Mouse (Mus musculus) Muller cell, postnatal 12 days (primary cell): ENCODE data around the gene Myo10.

Source experiments
- DNase-seq: peaks from one replicate; pipeline ENCODE4 v3.0.0-alpha.2; 2015; ENCODE audit errors: inconsistent ontology term

The Myo10 gene

DNA sequence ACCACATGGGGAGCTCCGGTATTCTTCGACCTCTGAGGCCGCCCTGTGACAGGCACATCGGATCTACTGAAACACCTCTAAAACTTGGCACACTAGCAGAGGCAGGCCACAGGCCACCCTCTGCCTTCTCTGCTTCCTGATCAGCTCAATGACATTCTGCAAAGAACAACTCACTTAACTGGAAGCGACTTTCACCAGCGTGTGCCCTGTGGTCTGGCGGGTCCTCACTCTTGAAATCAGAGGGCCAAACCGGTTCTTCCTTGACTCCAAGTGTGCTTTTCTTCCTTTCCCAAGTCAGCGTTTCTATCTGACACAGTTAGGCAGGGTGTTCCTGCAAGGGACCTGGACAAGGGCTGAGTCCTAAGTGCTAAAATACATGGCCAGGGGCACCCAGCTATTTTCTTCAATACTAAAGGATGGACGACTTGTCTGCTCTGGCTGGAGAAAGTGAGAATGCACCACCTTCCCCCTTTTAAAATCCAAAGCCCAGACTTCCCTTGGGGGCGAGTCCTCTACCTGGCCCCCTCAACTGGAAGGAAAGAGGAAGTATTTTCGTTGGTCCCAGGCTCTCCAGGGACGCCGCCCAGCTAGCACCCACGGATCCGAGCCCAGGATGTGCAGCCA lies 220.2 kb downstream of the Myo10 start:
- no peak for DNase-seq

DNA sequence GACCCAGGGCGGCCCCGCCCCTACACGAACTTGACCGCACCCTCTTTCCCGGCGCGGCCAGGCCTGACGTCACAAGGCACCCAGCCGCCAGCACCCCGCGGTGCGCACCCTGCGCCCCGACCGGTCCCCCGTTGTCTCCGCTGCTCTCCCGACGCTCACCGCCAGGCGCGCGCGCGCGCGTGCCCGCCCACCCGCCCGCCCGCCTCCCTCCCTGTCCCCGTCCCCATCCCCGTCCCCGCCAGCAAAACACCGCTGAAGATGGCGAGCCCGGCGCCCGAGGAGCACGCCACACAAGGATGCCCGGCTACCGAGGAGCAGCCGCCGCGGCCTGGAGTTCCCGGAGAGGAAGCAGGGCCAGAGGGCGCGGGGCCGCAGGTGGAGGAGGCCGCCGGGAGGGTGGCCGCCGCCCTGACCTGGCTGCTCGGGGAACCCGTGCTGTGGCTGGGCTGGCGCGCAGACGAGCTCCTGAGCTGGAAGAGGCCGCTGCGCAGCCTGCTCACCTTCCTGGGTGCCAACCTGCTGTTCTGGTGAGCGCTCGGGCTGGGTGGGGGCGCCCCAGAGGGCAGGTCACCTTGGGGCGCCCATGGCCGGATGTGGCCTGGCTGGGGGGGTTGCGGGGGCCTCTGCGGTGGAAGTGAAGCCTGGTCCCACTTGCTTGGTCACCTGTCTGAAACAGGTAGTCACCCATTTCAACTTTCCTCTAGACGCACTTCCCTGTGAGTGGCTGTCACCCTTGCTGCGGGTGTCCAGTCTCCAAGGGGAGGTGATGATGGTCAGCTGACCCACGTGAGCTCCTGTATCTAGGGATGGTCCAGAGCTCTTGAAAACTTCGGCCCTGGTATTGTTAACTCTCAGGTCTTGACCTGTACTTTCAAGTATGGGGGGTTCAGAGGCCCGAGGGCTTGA lies 221.0 kb downstream of the Myo10 start, which contains the start of gene Retreg1:
Gene Retreg1, plus strand, starts transcription at position 95 of the 906 bp plus-strand sequence.
- DNase-seq = peak; percentile 70

DNA sequence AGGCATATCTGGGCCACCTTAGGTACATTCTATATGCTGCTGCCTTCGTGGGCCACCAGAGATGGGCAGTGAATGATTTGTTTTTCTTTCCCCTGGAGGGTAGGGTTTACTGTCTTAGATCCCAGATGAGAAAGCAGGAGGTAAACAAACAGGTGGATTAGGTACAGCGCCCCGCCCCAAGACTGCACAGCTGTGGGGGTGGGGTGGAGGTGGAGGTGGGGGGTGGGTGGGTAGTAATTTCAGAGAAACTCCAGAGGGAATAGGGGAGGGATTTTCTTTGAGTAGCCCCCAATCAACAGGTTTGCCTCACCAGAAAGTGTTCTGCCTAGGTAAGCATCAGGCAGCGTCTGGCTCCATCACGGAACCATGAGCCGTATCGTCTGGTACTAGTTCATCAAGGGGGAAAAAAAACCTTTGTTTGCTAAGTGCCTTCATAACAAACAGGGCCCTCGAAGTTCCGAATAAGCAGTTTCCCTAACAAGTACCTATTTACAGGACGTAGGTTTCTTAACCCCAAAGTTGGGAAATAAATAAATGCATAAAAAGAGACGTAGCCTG lies 221.8 kb downstream of the Myo10 start:
- DNase-seq = no peak

DNA sequence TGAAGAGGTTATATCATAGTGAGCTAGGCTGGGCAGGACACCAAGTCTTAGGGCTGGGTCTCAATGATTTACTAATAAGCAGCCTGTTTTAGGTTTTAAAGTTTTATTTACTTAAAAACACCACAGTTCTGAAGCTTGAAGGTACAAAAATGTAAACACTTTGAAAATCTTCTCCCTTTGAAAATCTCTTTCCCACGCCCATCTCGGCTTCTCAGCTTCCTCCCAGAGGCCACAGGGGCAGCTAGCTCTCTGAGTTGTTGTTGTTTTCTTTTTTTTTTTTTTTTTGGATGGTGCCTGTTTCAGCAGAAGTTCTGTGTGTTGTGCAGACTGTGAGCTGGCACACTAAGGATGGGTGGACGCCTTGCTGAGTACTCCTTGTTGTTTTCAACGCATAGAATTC lies 222.4 kb downstream of the Myo10 start:
- DNase-seq = no peak

DNA sequence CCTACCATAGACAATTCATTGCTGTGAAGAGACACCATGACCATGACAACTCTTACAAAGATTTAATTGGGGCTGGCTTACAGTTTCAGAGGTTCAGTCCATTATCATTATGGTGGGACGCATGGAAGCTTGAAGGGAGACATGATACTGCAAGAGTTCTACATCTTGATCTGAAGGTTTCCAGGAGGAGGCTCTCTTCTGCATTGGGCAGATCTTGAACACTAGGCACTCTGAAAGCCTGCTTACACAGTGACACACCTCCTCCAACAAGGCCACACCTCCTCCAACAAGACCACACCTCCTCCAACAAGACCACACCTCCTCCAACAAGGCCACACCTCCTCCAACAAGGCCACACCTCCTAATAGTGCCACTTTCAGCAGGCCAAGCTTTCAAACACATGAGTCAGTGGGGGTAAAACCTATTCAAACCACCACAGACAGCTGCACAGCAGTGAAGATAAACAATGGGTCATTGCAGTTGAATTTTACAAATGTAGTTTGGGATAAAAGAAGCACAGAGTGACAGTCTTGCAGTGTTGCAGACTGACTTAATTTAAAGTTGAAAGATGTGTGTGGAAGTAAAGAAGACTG lies 225.3 kb downstream of the Myo10 start:
- DNase-seq = peak; percentile 24

DNA sequence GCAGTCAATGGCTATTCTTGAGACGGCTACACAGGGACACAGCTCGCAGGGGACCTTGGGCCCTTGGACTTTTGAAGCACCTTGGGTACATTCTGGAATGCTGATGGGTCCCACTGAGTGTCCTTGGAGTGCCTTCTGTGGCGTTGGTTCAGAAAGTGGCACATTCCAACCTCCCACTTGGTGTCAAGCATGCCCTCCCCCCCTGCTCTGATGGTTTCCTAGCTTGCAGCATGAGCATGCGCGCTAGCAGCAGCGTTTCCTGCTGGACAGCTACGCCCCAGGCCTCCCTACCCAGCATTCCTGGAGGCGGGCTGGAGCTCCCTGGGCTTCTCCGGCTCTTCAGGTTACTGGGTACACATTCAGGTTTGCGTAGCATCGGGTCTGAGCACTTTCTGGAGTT lies 228.2 kb downstream of the Myo10 start:
- no peak for DNase-seq

DNA sequence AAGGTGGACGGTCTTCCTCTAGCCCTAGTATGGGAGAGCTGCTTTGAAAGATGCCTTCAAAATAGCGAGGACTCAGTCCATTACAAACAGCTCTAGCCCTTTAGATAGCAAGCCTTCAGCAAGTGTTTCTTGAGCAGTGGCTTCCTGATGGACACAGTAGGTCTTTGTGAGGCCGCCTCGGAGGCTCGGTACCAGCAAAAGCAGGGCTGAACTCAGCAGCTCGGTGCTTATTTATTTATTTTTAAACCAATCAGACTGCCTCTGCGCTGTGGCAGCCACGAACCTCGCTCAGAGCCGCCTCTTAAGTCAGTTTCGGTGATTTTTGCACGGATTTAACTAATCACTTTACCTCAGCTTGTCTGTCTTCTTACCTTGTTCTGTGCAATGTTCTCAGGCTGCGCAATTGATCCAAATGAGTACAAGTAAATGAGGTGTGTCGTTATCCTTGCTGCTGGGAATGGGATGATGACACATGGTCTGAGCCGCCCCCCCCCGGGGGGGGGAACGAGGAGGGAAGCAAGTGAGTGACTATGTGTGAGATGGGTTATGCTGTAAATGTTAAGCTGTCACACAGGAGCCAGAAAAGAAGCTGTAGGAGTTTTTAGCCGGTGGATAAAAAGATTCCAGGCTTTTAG lies 232.1 kb downstream of the Myo10 start:
- DNase-seq = peak; percentile 52

DNA sequence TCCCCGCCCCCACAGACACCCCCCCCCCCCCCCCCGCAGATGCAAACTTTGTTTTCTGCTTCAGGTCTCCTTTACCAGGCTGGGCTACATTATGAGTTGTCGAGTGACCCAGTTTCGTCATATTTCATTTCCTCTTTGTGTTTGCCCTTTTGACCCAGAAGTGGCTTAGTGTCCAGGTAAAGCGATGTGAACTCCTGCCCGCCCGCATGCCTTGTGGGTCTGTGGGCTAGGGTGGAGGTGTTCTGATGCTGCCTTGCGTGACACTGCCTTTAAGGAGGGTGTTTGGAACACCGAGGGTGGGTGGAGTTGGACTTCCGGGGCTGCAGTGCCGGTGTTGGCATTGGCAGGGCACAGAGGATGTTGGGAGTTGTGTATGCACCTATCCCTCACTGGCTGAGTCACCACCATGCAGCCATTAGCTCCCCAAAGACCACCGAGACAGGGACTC lies 236.3 kb downstream of the Myo10 start:
- no peak for DNase-seq

DNA sequence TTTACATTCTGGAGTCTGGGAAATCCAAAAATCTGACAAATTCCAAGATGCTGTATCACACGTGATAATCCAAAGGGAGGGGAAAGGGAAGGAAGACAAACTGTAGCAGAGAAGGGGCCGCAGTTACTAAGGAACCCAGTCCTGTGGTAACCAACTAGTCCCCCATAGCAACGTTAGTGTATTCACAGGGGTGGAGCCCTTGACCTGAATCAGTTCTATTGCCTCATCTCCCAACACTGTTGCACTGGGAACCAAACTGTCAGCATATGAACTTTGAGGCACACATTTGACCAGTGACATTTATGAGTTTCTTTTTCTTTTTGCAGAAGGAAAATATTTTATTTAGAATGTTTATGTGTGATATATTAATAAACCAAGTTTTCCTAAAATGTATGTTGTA lies 237.1 kb downstream of the Myo10 start:
- DNase-seq = no peak

DNA sequence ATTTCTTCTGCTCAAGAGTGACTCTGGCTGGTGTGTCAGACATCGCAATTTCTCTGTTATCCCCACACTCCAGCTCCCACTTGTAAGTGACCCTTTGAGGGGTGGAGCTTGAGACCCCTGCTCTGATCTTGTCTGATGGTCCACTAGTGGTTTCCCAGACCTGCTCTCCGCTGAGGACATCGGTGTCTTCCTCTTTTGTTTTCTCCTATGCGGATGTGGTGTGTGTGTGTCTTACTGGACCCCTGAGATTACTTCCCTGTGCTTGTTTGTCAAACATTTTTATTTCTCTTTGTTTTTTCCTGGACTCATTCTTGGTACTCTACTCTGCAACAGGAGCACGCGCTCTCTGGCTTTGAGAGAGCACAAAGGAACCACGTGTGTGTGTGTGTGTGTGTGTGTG lies 239.6 kb downstream of the Myo10 start:
- no peak for DNase-seq
